Mouse (Mus musculus) left cerebral cortex, adult 2 months (tissue): Measurements from ENCODE around the gene Spata2l. TPM values are rescaled to one million over a fixed set of nuclear protein-coding genes. Genes with fewer than 3 reads are reported as not detected.
A peak's percentile ranks its signal among the peaks of the same experiment; 100 is the strongest.

ENCODE experiments used
- DNase-seq, 2 experiments: peaks; one replicate each; pipeline ENCODE4 v3.0.0; 2021 to 2022; ENCODE audit warnings: low spot score in 2 of 2, mixed read lengths in 1 of 2; ENCODE audit errors: extremely low spot score in 1 of 2
- H3K27ac ChIP-seq: fragments of 200-600 bp; 2 replicates; pipeline ENCODE4 v1.8.1; 2022
- H3K4me3 ChIP-seq: fragments of 200-600 bp; 2 replicates; pipeline ENCODE4 v1.8.1; 2022
- CTCF ChIP-seq: fragments of 200-600 bp; IDR thresholded peaks from 2 replicates; pipeline ENCODE4 v1.8.1; 2022; ENCODE audit warnings: antibody characterized with exemption, mild to moderate bottlenecking, moderate library complexity
- intact Hi-C: fragments of 180-260 bp; cut with DNase I; formaldehyde crosslinking; loops from one replicate; pipeline ENCODE4 v1.15.1; 2025
- total RNA-seq, 2 experiments: library from RNA; stranded (reverse); gene quantifications; 2 replicates each; pipeline ENCODE4 v1.2.3; 2021

Spata2l gene
- total RNA-seq, 2 experiments from 2014 or later, result 75.4 to 97.5 TPM

DNA sequence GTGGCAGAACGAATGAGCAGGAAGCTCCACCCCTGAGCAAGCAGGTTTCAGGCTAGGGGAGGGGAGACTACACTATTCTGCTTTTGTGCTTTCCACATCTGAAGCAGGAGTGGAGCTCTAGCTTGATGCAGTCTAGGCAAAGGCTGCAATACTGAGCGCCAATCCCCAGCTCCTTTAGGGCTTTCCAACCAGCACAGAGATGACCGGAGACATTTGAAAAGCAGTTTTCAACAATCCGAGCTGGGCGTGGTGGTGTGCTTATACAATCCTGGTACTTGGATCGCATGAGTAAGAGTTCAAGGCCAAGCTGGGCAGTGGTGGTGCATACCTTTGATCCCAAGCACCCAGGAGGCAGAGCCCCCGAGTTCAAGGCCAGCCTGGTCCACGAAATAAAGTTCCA, 44.1 kb downstream of the Spata2l start:
- no peak for DNase-seq
- Histone ChIP-seq H3K4me3 (no peak overlapping the region), H3K27ac (no peak overlapping the region)
- intact Hi-C loops, result loop anchor here (10.0 kb wide), 1 partner anchor 567 kb away; the partner anchor contains the start of gene Pabpn1l
- TF ChIP-seq CTCF, result no peak

DNA sequence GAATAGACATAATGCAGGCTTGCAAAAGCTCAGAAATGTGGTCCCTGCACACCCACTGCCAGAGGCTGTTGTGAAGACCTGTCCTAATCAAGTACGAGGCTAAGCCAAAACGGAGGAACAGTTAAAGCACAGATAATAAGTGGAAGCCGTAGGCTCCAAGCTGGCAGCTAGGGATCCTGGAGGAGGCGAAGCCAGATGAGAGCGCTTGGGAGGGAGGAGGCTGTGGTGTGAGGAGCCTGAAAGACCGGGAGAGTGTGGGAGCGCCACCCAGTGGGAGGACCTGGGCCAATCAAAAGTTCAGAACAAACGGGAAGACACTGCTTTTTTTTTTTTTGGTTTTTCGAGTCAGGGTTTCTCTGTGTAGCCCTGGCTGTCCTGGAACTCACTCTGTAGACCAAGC, 45.4 kb downstream of the Spata2l start:
- intact Hi-C loops, result loop anchor here (10.0 kb wide), 1 partner anchor 566 kb away; the partner anchor contains the start of gene Pabpn1l
- peak; percentile 77 to 78 for DNase-seq
- no peak overlapping the region for H3K4me3 ChIP-seq
- no peak overlapping the region for H3K27ac ChIP-seq
- TF ChIP-seq CTCF, result peak; percentile 59

DNA sequence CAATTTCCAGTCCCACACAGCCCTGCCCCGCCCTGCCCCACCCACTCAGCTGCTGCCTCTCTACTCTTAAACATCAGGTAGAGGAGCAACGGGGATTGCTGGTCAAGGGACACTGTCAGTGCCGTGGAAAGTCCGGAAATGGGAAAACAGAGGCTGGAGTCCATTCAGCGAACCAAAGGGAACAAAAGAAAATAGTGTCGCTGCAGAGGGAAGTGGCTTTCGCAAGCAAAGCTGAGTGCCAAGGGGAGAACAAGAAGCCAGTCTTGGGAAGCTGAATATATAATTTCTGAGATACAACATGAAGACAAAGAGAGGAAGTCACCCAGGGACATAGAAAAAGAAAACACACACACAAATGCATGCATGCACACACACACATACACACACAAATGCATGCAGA, 47.2 kb downstream of the Spata2l start:
- DNase-seq, result no peak
- no peak overlapping the region for H3K27ac ChIP-seq
- no peak for TF ChIP-seq CTCF
- intact Hi-C loops, result loop anchor here (5.0 kb wide), 1 partner anchor 42 kb away; no protein-coding TSS in a partner anchor
- H3K4me3 ChIP-seq, result no peak overlapping the region

DNA sequence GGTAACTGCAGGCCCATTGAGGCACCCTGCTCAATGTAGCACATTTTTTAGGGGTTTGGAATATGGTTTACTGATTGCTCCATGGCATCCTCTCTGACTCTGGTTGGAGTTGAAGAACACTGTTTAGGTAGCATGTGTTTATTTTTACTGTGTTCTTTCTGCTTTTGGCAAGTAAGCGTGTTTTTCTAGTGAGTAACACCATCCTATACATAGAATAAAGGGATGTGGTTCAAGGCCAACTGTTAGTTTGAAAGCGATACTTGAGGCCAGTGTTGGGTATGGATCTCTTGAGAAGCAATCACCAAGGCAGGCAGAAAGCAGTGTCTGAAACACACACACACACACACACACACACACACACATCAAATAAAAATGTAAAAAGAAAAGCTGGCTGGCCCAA, 48.0 kb downstream of the Spata2l start:
- TF ChIP-seq CTCF, result no peak
- no peak overlapping the region for H3K4me3 ChIP-seq
- intact Hi-C loops, result loop anchor here (5.0 kb wide), 1 partner anchor 41 kb away; no protein-coding TSS in a partner anchor
- no peak for DNase-seq
- H3K27ac ChIP-seq, result no peak overlapping the region

DNA sequence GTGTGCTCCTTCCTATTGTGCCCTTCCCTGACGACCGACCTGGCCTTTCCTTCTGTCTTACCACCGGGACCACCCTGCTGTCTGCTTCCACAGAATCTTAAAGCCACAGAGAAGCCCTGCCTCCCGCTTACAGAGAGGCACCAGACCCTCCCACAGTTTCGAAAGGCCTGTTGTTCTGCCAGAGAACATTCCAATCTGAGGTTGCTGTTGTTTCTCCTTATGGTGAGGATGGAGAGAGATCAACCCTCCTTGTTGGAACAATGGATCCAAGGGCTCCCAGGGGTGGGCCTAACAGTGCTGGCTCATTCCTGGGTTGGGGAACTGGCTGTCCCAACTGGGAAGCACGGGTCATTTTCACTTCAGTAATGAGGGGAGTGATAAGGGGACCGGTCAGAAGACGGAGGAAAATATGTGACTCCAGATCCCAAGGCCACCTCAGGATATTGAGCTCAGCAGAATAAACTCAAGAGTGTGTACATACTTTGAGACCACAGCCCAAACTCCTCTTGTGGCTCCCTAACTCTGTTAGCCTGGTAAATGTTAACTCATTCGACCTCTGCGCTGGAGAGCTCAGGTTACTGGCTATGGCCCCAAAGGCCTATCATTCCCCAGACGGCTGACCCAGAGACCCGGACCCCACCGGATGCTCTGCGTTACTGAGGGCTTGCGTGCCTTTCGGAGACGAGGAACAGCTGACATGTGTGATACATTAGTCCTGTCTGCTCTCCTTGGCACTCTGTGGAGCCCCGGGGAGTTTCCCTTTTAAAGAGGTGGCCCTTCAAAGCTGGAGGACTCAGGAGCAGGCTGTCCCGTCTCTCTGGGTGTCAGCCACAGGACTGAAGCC, 50.2 kb downstream of the Spata2l start, which contains the start of gene Dpep1:
TSS of gene Dpep1 (plus strand) at position 677 of the 844 bp plus-strand sequence.
- DNase-seq, result no peak
- Histone ChIP-seq H3K4me3 (no peak within 1 kb of the TSS), H3K27ac (no peak within 1 kb of the TSS)
- intact Hi-C loops, result loop anchor here (5.0 kb wide), 1 partner anchor 38 kb away; no protein-coding TSS in a partner anchor
- TF ChIP-seq CTCF, result no peak

DNA sequence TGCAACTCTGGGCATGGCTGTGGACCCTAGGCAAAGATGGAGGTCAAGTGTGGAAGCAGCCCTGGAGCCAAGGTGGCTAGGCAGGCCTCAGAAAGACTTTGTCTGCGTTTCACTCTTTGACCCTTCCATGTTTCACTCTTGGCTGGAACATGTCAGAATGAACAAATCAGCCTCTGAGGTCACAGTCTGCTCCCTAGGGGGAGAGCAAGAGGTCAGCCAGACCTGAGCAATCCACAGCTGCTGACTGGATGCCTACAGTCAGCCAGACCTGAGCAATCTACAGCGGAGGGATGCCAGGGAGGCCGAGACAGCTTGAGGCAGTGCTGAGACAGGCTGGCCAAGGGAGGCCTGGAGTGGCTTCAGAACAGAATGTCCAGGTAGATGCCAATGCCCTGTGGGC, 54.6 kb downstream of the Spata2l start:
- Histone ChIP-seq H3K4me3 (no peak overlapping the region), H3K27ac (no peak overlapping the region)
- no peak for TF ChIP-seq CTCF
- no peak for DNase-seq
- intact Hi-C loops, result no loop called here

Other genes with a start within 250 kb of the Spata2l start
- gene Ankrd11, start 194.0 kb downstream of the Spata2l start, total RNA-seq, result 100 to 1,000 TPM; 161 to 175 TPM
- gene Spg7, start 173.3 kb downstream of the Spata2l start, total RNA-seq, result 10 to 100 TPM; 66.2 to 68.8 TPM
- 100 to 1,000 TPM; 369 to 415 TPM for gene Rpl13, start 133.9 kb downstream of the Spata2l start, total RNA-seq
- gene Cpne7, start 118.9 kb downstream of the Spata2l start, total RNA-seq, result 10 to 100 TPM; 68.5 to 89.8 TPM
- gene Sult5a1, start 77.9 kb downstream of the Spata2l start, total RNA-seq, result under 1 TPM in 1 of 2 experiments, not detected in 1; 0.84 TPM
- gene Dpep1, start 50.0 kb downstream of the Spata2l start, total RNA-seq, result not detected
- 100 to 1,000 TPM in 1 of 2 experiments, 10 to 100 TPM in 1; 86.2 to 104 TPM for gene Chmp1a, start 23.5 kb downstream of the Spata2l start, total RNA-seq
- 1 to 10 TPM; 6.3 to 8.1 TPM for gene Spata33, start 23.4 kb downstream of the Spata2l start, total RNA-seq
- 100 to 1,000 TPM; 101 to 111 TPM for gene Cdk10, start 11.4 kb downstream of the Spata2l start, total RNA-seq
- gene Zfp276, start 18.0 kb upstream of the Spata2l start, total RNA-seq, result 10 to 100 TPM; 26.4 to 29.2 TPM
- gene Vps9d1, start 18.1 kb upstream of the Spata2l start, total RNA-seq, result 10 to 100 TPM; 53.3 to 63.0 TPM
- gene Fanca, start 82.3 kb upstream of the Spata2l start, total RNA-seq, result 1 to 10 TPM; 3.1 to 3.7 TPM
- 10 to 100 TPM; 14.1 to 19.5 TPM for gene Spire2, start 96.5 kb upstream of the Spata2l start, total RNA-seq
- gene Tcf25, start 137.5 kb upstream of the Spata2l start, total RNA-seq, result 100 to 1,000 TPM; 586 to 610 TPM
- under 1 TPM; 0.18 to 0.19 TPM for gene Mc1r, start 170.9 kb upstream of the Spata2l start, total RNA-seq
- 100 to 1,000 TPM; 373 to 377 TPM for gene Tubb3, start 175.2 kb upstream of the Spata2l start, total RNA-seq
- gene Def8, start 187.3 kb upstream of the Spata2l start, total RNA-seq, result 10 to 100 TPM; 55.0 to 55.5 TPM
- 10 to 100 TPM; 26.3 to 31.1 TPM for gene Afg3l1, start 241.7 kb upstream of the Spata2l start, total RNA-seq